Mouse (Mus musculus) myocyte (in vitro differentiated cells): ENCODE results near the gene Olfr134.
"Not testable (repeated sequence)": the region's sequence is repeated elsewhere in the genome, so short reads cannot be mapped to it uniquely, and the experiment has no call there.

Experiments
- CEBPB ChIP-seq: IDR thresholded peaks from 2 replicates; pipeline ENCODE4 v1.6.1; 2011; ENCODE audit warnings: mild to moderate bottlenecking, moderate library complexity; ENCODE audit not compliant: poor library complexity, insufficient read depth, severe bottlenecking
- E2F4 ChIP-seq: IDR thresholded peaks from one replicate; pipeline ENCODE4 v1.6.1; 2011; ENCODE audit warnings: mild to moderate bottlenecking, control low read depth, moderate library complexity; ENCODE audit not compliant: insufficient read depth
- MAX ChIP-seq: IDR thresholded peaks from one replicate; pipeline ENCODE4 v1.6.1; 2011; ENCODE audit warnings: low read depth, mild to moderate bottlenecking, control low read depth
- MYOD1 ChIP-seq, 3 experiments: IDR thresholded peaks; one replicate each; pipeline ENCODE4 v1.6.1; 2011; ENCODE audit warnings: control low read depth in 2 of 3, low read depth in 2 of 3, mild to moderate bottlenecking in 2 of 3, moderate library complexity in 1 of 3; ENCODE audit not compliant: insufficient read length in 2 of 3, control insufficient read depth in 1 of 3
- MYOG ChIP-seq, 3 experiments: IDR thresholded peaks; one replicate each; pipeline ENCODE4 v1.6.1; 2011; ENCODE audit warnings: control low read depth in 2 of 3, low read depth in 2 of 3, mild to moderate bottlenecking in 2 of 3; ENCODE audit not compliant: insufficient read length in 2 of 3, control insufficient read depth in 1 of 3, insufficient read depth in 1 of 3
- POLR2A ChIP-seq: IDR thresholded peaks from one replicate; pipeline ENCODE4 v1.6.1; 2011; ENCODE audit warnings: low read depth, mild to moderate bottlenecking, control low read depth, moderate library complexity; ENCODE audit not compliant: insufficient read length
- POLR2AphosphoS2 ChIP-seq: IDR thresholded peaks from one replicate; pipeline ENCODE4 v1.6.1; 2011; ENCODE audit warnings: low read depth, control low read depth; ENCODE audit not compliant: insufficient read length
- REST ChIP-seq: IDR thresholded peaks from one replicate; pipeline ENCODE4 v1.6.1; 2011; ENCODE audit warnings: mild to moderate bottlenecking, control low read depth, moderate library complexity; ENCODE audit not compliant: insufficient read depth, insufficient read length
- SRF ChIP-seq: IDR thresholded peaks from one replicate; pipeline ENCODE4 v1.6.1; 2011; ENCODE audit warnings: low read depth; ENCODE audit not compliant: control insufficient read depth, insufficient read length
- TCF12 ChIP-seq: IDR thresholded peaks from one replicate; pipeline ENCODE4 v1.6.1; 2011; ENCODE audit warnings: mild to moderate bottlenecking, control low read depth; ENCODE audit not compliant: poor library complexity, insufficient read depth, severe bottlenecking
- TCF3 ChIP-seq: IDR thresholded peaks from one replicate; pipeline ENCODE4 v1.6.1; 2011; ENCODE audit warnings: low read depth, control low read depth; ENCODE audit not compliant: insufficient read length
- USF1 ChIP-seq: IDR thresholded peaks from one replicate; pipeline ENCODE4 v1.6.1; 2011; ENCODE audit warnings: low read depth, mild to moderate bottlenecking, control low read depth, moderate library complexity

- not testable (repeated sequence) for TF ChIP-seq POLR2A; E2F4; CEBPB; POLR2AphosphoS2; TCF12; MAX; TCF3; USF1; REST; MYOD1 (IDR thresholded peaks at IDR 0.05; ENCODE audit: control insufficient read depth in 1 of 3, insufficient read length in 2 of 3, low read depth in 2 of 3); SRF; MYOG (IDR thresholded peaks at IDR 0.05; ENCODE audit: control insufficient read depth in 1 of 3, insufficient read depth in 1 of 3, insufficient read length in 2 of 3, low read depth in 2 of 3)
Measured at GRCm38 (mm10) chr17:38124199-38124598, 47.0 kb upstream of the Olfr134 start.
